Mouse (Mus musculus) kidney, postnatal 25 days (tissue): ENCODE results near the gene Gpc4.
A peak's percentile ranks its signal among the peaks of the same experiment; 100 is the strongest.

Source experiments
- DNase-seq, 2 experiments: peaks; one replicate each; pipeline ENCODE4 v3.0.0; 2021; ENCODE audit warnings: mixed read lengths in 2 of 2

The Gpc4 gene

DNA sequence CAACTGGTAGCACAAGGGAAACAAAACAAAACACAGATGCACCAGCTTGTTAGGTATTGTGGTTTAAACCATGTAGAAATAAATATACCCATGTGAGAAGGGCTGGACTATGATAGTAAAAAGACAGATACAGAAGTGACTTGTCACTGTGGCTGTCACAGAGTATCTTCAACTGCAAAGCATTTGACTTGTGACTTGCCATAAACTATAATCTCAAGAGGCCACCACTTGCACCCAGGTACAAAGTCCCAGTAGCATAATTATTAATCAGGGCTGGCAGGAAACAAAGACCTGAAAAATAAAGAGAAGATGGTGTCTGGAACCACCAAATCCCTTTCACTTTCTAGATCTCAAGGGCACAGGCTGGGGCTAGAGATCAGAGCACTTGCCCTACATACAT, 19.5 kb downstream of the Gpc4 start:
- no peak for DNase-seq

DNA sequence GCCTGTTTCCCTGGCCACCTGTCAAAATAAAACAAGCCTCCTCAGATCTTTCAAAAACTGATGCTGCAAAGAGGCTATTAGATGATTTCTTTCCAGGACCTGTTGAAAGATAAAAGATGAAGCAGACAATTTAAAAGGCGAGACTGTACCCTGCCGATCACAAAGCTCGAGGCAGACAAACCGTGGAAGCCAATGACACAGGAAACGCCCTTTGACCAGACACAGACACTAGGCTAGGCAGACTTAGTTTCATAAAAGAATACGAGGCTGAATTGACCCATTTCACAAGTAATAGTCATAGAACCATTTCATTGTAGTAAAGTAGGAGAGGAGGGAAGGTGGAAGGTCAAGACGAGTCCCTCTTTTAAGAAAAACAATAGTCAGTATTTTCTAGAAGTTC, 20.6 kb downstream of the Gpc4 start:
- DNase-seq, result peak in 1 of 2 experiments; percentile 30

DNA sequence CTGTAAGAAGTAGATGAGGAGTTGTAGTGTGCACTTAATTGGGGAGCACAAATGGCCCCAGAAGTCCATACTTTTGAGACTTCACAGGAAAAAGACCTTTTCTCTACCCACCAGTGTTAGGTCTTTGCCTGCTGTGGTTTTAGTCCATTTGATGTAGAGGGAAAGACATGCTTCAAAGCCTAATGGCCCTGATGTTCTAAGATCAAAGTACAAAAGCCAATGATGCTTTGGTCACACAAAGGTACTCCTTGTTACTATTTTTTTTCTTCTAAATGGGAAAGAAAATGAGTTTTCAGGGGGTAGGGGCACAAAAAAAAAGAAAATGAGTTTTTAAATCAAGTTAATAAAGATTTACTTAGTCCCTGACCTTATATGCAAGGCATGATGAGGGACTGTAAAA, 24.7 kb downstream of the Gpc4 start:
- DNase-seq, result no peak

DNA sequence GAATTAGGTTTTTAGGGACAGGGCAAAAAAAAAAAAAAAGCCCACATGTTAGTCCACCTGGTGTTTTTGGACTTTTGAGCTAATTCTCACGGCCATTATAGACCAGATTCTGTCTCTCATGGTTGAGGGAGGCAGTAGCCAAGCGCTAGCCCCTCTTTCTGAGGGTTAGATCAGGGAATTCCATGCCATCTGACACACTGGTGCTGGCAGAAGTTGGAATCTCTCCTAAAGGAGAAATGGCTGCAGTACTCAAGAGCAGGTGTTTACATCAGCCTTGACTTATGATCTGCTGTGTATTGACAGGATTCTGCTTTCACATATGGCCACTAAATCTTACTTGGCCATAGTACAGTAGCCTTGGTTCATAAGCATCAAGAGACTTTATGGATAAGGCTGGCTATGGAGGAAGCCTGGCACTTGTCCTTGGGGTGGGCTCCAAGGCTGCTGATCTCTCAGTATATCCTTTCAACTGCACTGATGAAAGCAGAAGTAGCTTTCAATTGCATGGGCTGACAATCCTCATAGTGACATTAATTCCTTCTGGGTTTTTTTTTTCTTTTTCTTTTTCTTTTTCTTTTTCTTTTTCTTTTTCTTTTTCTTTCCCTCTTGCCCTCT, 26.5 kb downstream of the Gpc4 start:
- DNase-seq, result no peak

DNA sequence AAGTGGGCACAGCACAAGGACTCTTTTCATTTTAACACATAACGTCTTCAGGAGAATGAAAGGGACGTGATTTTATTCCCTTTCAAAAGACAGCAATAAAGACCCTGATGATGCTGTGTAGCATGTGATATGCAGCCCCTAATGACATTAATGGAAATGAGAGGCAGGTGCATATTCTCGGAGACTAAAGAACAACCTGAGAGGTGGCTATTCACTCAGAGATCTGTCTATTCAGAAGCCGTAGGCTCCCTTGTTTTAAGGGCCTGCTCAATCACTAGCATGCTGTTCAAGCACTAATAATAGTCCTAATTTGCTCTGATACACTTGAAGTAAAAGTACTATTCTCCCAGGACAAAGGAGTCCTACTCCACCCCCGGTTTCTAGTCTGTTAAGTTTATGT, 27.0 kb downstream of the Gpc4 start:
- DNase-seq, result no peak

DNA sequence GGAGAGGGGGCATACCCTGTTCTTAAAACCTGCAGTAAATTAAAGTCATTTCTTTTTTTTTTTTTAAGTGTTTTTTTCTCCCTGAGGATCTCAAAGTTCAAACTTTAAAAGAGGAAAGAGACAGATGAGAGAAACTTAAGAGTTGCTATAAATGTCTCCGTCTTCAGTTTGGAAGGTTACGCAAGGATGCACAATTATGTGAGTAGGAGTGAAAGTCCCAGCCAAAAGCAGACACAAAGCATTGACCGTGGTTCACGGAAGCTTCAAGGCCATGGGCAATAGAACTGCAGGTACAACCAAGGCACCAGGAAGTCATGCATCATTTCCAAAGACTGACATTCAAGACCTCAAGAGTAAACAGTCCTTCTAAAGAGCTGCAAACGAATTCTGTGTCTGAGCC, 28.5 kb downstream of the Gpc4 start:
- DNase-seq, result no peak

DNA sequence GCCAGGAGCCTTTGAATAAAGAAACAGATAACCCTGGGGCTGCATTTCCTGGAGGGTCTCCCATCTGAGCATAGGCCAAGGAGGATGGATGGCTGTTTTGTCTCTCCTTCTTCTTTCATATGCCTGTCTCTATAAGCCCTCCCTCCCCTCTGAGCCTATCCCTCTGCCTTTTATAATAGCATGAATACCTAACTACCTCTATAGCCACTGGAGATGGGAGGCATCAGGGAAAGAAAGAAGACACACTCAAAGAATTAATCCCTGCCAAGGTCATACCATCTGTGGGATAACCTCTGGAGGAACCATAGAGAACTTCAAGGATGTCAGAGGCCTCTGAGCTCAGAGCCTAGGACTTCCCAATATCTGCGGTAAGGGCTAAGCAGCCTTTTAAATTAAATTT, 35.4 kb downstream of the Gpc4 start:
- DNase-seq, result no peak

DNA sequence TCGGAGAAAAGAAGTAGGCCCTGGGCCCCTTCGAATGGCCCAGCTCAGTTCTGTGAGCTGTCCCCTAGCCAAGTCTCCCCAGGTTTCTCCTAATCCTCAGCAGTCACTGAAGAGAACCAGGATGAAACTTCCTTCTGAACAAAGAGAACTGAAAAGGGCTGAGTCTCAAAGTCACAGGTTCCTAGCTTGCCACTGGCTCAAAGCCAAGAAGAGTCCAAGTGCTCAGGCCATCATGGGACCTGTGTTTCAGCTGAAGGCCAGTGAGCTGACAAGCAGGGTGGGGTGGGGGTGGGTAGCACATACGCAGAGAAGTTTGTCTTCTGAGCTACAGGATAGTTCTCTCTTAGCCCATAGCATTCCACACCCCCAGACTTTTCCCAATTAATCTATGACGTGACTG, 36.3 kb downstream of the Gpc4 start:
- DNase-seq, result peak; percentile 60 to 79

DNA sequence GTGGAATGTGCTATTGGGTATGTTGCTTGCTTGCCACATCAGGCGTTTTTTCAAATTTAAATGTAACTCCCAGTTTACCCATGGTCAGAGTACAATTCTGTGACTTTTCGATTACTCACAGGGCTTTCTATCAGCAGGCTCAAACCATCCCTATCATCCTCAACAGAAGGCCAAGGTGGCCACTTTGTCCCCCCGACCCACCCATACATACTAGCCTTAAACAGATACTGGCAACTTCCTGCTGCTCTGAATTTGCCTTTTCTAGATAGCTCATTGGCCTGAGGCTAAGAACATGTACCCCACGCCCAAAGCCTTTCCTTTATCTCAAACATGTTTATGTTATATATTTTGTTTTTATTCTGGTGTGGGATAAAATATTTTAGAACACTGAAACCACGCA, 51.4 kb downstream of the Gpc4 start:
- no peak for DNase-seq

DNA sequence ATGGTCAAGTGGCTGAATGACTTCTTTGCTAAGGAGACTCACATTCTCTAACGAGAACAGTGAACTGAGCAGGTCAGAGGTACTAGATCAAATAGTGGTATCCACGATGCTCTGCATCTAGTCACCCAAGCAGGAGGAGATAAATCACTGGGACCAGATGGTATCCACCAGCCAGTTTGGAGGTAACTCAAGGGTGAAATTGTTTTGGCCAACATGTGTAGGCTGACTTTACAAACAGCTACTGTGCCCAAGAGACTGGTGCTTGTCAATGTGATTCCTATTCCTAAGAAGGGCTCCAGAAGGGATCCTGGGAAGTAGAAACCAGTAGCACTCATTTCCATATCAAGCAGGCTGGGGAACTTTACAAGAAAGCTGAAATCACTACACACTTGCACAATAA, 55.4 kb downstream of the Gpc4 start:
- no peak for DNase-seq

DNA sequence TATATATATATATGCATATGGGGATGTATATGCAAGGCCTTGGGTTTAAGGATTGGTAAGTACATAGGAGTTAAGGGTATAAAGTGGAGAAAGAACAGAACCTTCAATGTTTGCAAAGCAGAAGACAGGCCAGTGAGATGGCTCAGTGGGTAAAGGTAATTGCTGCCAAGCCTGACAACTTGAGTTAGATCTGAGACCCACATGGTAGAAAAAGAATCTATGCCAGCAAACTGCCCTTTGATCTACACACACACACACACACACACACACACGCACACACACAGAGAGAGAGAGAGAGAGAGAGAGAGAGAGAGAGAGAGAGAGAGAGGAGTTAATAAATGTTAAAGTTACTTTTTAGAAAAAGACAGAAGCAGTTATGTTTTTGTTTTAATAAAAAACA, 56.1 kb downstream of the Gpc4 start:
- peak in 1 of 2 experiments; percentile 36 for DNase-seq

DNA sequence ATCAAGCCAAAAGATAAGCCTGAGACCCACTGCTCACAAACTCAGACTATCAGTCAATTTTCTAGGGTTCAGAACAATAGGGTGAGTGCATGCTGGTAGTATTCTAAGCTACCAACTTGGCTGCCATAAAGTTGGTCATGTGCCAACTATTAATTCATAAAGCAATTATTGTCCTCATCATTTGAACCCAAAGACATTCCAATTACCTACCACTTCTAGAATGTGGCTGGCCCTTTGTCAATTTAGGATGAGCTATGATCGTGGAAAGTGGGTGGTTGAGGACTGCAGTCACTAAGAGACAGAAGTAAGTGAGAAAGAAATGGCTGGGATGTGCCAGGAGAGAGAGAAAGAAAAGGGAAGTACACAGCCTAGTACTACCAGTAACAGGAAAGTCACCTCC, 61.3 kb downstream of the Gpc4 start:
- DNase-seq, result no peak

DNA sequence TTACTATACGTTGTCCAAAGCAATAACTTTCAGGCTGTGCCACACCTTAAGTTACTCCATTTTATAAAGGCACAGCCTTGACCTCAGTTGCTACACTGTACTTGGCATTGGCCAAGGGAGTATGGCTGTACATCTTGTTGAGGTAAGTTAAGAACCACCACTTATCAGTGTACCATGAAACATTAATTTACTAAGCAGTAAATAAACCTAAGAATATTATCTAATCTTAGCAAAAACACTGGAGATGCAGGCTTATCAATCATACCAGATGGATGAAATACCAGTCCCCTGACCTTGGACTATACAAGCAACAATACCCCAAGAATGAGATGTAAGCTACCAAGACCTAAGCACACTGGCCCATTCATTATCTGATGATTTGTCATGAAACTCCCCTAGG, 63.1 kb downstream of the Gpc4 start:
- DNase-seq, result no peak

DNA sequence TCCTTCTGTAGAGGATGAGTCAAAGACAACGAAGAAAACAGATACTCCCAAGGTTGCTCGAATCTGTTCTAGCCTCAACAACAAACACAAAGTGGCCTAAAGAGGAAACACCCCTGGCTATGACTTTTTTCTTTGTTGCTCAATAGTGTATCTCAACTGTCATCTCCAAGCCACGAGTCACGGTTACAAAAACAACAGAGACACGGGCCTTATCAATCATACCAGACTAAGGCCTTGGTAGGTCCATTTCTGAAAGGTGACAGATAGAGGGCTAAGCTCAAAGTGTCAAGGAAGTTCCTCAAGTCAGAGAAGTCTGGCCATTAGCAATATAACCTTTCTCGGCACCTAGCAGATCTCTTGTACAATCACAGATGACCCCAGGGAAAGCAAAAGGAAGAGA, 63.6 kb downstream of the Gpc4 start:
- no peak for DNase-seq

DNA sequence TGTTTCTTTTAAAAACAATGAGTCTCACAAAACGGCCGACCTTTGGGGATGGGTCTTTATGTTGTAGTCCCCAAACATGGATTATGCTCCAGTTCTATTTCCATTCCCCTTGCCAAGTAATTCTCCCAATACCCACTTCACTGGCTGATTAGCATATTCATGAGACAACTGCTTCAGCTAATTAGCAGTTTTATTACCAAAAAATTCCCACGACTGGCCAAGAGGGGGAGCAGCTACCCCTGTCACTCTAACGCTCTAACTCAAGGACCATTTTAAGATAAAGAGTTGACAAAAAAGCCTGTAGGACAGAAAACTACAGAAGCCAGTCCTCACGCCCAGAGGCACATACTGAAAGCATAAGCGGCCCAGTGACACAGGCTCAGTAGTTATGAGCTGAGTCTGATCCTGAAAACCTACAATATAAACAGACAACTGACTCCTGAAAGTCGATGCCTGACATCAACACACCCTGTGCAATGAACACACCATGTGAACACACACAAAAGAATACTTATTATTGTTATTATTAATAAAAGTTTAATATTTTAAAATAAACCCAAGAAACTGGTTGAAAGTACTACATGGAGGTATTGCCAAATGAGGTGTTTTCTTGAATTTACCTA, 77.2 kb downstream of the Gpc4 start:
- DNase-seq, result peak; percentile 44 to 52

DNA sequence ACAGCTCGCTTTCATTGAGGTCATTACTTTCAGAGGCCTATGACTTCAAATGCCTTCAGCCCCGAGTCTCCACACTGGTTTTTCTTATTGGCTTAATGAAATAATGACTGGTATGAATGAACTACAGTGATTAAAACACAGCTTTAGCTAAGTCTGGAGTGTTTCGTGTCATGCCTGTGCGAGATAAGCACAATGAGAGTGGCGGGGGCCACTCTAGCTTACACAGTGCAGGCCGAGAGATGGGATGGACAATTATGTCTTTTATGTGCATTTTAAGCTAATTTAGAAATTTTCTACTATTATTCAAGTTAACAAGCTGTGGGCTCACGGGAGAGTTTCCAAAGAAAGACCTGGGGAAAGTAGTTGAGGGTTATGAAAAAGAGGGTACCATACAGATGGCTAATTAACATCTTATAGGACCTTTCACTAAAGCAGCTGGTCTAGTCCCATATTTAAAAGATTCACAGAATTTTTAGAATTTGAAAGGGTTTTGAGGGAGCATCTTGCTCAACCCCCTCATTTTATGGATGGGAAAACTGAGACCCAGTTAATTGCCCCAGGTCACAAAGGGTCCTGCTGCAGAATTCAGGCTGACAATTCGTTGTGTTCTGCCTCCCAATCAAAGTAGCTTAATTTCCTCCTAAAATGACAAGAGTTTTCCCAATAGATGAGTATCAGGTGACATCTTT, 78.0 kb downstream of the Gpc4 start:
- DNase-seq, result no peak

DNA sequence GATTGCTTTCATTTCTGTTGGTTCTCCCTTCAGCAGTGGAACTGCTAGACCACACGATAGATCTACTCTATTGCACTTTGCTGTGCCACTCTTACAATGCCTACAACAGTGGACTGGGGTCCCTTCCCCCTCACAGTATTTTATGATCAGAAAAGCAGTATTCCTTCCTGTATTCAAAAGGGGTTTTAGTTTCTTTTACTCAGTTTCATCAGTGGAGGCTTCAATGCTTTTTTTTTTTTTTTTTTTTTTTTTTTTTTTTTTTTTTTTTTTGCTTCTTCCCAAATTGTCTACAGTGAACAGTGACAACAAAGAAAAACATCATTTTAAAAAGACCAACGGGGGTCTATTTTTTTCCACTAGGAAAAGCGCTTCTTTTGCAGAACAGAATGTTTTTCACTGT, 81.5 kb downstream of the Gpc4 start:
- DNase-seq, result no peak

DNA sequence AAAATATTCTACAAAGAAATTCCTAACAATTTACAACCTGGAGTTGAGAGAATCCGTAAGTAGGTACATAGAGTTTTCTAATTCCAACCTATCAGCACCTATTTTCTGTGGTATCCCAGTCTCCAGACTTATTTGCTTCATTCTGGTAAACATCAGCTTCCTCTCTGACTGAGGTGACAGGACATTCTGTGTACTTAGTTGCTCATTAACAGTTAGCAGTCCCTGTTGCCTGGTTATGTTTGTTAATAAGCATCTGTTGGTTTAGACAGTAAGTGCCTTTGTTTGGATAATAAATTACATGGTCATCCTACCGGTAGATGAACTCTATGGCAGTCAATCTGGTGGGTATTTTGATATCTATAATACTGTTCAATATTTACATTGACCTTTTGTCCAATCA, 92.6 kb downstream of the Gpc4 start:
- DNase-seq, result no peak

DNA sequence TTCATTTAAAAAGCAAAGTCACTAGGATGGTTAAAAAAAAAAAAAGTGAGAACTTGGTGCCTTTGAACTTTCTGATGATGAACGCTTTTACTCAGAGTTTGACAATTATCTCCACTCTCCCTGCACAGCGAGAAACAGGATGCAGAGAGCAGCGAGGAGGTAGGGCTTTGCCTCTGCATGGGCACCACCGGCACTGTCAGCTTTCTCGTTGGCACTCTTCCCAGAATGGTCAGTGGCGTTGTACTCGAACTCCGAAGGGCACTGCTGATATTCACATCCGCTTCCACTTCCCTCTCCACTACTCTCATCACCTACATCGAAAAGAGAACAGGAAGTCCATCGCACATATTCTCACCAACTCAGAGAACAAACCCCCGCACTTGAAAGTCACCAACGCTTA, 111.6 kb downstream of the Gpc4 start:
- peak in 1 of 2 experiments; percentile 24 for DNase-seq

DNA sequence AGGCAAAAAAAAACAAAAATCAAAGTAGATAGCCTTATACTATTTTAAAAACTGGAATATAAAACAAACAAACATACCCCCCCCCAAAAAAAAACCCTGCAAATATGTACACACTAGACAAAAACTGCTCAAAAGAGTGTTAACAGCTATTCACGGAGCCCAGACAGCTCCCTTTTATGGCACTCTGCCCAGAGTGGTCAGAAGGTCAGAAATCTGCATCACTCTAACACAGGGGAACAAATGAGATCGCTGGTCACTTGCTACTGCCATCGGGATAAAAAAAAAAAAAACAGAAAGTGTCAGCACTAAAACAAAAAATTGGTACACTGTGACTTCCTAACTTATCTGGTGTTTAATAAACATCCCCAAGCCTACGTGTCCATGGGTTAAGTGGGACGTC, 113.0 kb downstream of the Gpc4 start:
- peak; percentile 69 to 79 for DNase-seq

DNA sequence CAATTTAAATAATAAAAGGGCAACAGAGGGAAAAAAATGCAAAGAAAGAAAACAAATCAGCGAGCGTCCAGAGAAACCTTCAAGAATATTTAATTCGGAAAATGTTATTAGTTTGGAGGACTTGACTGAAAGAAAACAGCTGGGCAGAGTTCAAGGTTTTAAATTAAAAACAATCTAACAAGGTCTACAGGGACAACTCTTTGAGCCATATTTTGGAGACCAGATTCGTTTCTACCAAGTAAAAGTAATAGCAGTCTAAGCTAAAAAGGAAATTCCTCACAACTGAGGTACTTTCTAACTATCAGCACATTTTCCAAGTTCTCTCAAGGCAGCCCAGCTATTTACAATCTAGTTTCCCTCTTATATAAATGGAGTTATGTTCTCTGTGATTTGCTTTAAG, 114.1 kb downstream of the Gpc4 start:
- no peak for DNase-seq

DNA sequence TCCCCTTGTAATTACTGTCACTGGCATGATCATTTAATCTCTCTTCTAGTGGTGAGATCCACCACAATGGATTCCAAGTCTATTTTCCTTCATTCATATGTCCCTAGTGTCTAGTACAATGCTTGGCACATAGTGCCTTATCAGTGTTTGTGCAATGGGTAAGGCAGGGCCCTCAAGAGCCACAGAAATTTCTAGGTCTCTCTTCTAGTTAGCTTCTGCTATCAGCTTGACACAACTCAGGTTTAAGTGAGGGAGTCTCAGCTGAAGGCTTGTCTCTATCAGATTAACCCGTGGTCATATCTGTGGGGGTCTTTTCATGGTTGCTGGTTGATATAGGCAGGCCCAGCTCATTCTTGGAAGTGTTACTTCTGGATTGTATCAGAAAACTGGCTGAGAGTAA, 125.2 kb downstream of the Gpc4 start:
- no peak for DNase-seq

DNA sequence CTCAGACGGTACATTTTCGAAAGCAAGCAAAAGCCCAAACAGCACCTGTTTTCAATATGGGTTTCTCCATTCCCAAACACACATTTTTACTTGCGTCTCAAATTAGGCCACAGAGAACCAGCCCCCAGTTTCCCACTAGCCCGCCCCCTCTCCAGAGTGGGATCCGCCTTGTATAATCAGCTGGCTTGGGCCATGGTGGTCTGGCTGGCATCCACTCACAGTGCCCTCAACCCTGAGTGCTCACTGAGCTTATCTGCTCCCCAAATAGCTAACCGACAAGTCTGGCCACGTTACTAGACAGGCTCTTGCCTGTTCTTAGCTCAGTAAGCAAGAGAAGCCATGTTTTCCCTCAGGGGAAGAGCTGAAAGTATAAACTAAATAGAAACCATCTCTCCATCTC, 134.9 kb downstream of the Gpc4 start:
- no peak for DNase-seq

DNA sequence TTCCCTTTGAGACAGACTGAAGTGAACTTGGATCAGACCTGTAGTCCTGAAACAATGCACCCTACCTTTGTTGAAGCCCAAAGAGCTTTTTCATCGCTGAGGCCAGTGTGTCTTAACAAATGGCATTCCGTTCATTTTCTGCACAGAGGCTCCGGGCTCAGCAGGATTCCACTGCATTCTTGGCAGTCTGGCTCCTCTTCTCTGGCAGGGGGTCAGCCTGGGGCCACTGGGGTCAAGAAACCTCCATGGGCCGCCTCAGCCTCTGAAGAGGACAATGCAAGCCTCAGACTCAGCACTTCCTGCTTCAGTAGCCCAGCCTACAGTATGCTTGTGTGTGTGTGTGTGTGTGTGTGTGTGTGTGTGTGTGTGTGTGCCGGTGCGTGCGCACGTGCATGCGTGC, 147.4 kb downstream of the Gpc4 start:
- DNase-seq, result peak; percentile 43 to 60
